Mouse (Mus musculus) cerebellum, adult 2 months (tissue): ENCODE data around the gene Scamp3. TPM values are rescaled to one million over a fixed set of nuclear protein-coding genes. Genes with fewer than 3 reads are reported as not detected.
A peak's percentile ranks its signal among the peaks of the same experiment; 100 is the strongest.

ENCODE experiments used
- DNase-seq, 2 experiments: peaks; one replicate each; pipeline ENCODE4 v3.0.0; 2021
- H3K27ac ChIP-seq: fragments of 200-500 bp; 2 replicates; pipeline ENCODE4 v1.5.1; 2012; ENCODE audit warnings: low read length, control low read depth, inconsistent platforms; ENCODE audit not compliant: insufficient read depth
- H3K27me3 ChIP-seq: fragments of 200-500 bp; 2 replicates; pipeline ENCODE4 v1.6.1; 2012; ENCODE audit warnings: inconsistent platforms, mild to moderate bottlenecking, low read length, moderate library complexity; ENCODE audit not compliant: control insufficient read depth, insufficient read depth
- H3K4me1 ChIP-seq: fragments of 200-500 bp; 2 replicates; pipeline ENCODE4 v1.6.1; 2011; ENCODE audit warnings: low read length; ENCODE audit not compliant: control insufficient read depth, insufficient read depth
- H3K4me3 ChIP-seq: fragments of 200-500 bp; replicated peaks from 2 replicates; pipeline ENCODE3; 2011; ENCODE audit warnings: mild to moderate bottlenecking, low read depth, low read length, control low read depth; ENCODE audit not compliant: insufficient read depth
- CTCF ChIP-seq: fragments of 200-500 bp; IDR thresholded peaks from 2 replicates; pipeline ENCODE4 v1.5.1; 2011; ENCODE audit warnings: low read depth, mild to moderate bottlenecking, control low read depth, low read length, moderate library complexity, borderline replicate concordance; ENCODE audit not compliant: insufficient read depth
- POLR2A ChIP-seq: fragments of 200-500 bp; IDR thresholded peaks from 2 replicates; pipeline ENCODE4 v1.6.1; 2011; ENCODE audit warnings: low read length, control low read depth, borderline replicate concordance; ENCODE audit not compliant: insufficient read depth
- WGBS: fragments of 180-500 bp; shearing (Covaris S2); methylation state at CpG from one replicate; pipeline ENCODE4 v1.1.7; 2018; 5-methylcytosine and 5-hydroxymethylcytosine counted together
- polyA plus RNA-seq: library from polyadenylated mRNA; depleted of rRNA; stranded (reverse); fragments of >200 nt; gene quantifications from 2 replicates; pipeline ENCODE4 v1.2.3, GENCODE M21; 2012

Scamp3 gene
- polyA plus RNA-seq, 1 experiment, result 121 TPM

DNA sequence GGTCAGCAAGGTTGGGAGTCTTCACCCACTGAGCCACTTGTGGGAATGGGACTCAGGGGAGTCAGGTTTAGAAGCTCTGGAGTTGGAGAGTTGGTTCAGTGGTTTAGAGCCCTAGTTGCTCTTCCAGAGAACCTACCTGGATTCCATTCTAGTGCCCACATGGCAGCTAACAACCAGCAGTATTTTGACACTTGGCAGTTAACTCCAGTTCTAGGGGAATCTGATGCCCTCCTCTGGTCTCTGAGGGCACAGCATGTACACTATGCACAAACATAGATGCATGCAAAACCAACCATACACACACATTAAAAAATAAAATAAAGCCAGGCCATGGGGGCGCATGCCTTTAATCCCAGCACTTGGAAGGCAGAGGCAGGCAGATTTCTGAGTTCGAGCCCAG lies 16.6 kb downstream of the Scamp3 start:
- TF ChIP-seq POLR2A (no peak), CTCF (no peak; the same call in 1 of the 2 replicates)
- Histone ChIP-seq H3K4me1 (no peaks in the 10 kb centered on the region), H3K4me3 (no peak overlapping the region), H3K27me3 (no peaks in the 10 kb centered on the region), H3K27ac (no peak overlapping the region)
- WGBS, result 90% methylated on average over 2 of the region's 2 CpGs
- no peak for DNase-seq

DNA sequence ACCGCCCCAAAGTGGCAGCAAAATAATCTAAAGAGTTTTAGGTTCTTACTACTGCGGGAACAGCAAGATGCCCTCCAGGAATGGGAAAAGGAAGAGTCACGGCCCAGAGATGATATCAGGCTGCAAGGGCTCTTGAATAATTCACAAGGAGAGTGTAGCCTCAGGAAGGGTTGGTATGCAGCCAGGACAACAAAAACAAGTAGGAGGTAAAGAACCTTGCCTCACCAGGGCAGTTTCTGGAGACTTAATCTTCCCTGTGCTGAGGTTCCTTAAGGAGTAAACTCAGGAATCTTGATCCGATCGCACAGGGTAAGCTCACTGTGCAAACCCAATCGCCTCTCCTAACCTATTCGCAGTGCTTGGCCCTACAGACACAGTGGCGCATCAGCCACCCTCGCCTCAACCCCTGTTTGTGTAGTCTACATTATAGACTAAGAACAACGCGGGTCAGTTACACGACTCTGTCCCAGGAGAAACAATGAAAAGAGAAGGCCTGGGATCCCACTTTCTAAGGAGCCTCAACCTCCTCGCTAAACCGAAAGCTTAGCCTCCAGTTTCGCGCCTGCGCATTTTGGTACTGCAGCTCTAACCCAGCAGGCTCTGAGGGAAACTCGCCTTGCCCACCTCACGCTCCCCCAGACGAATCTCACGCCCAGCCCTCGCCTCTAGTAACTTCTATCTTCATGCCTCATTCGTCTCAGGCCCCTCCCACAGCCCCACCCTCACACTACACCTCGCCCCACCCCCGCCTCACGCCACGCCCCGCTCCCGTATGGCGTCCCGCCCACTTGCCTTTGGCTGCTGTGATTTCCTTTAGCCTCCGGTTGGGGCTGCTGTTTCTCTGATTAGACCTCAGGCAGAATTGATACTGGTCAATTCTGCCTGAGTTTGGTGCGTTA lies 19.0 kb downstream of the Scamp3 start:
- TF ChIP-seq CTCF (peak; percentile 26; the same call in 1 of the 2 replicates), POLR2A (peak; percentile 41; the same call in 1 of the 2 replicates)
- peak overlapping the region; percentile 92 for H3K4me3 ChIP-seq
- H3K27me3 ChIP-seq, result no peaks in the 10 kb centered on the region
- WGBS, result 5% methylated on average over 33 of the region's 33 CpGs
- no peaks in the 10 kb centered on the region for H3K4me1 ChIP-seq
- DNase-seq, result peak; percentile 80 to 81
- peak overlapping the region; percentile 32 for H3K27ac ChIP-seq

DNA sequence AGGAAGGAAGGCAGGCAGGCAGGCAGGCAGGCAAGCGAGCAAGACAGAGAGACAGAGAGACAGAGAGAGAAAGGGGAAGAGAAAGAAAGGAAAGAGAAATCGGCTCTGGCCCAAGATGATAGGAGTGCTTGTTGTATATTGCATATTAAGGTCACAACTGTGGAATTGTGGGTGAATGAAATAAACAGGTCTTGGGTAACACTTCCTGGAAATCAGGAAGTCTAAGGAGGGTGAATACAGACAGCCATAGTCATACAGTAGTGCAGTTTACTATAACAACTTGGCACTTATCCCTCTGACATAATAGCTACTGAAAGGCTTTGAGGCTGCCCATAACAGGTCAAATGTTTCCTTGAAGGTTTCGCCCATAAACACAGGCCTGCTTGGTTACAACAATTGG lies 22.6 kb downstream of the Scamp3 start:
- TF ChIP-seq POLR2A (no peak), CTCF (no peak)
- 77% methylated on average over 3 of the region's 3 CpGs for WGBS
- H3K4me3 ChIP-seq, result no peak overlapping the region
- no peaks in the 10 kb centered on the region; the same call in 1 of the 2 replicates for H3K4me1 ChIP-seq
- no peak for DNase-seq
- H3K27me3 ChIP-seq, result no peaks in the 10 kb centered on the region
- H3K27ac ChIP-seq, result no peak overlapping the region

DNA sequence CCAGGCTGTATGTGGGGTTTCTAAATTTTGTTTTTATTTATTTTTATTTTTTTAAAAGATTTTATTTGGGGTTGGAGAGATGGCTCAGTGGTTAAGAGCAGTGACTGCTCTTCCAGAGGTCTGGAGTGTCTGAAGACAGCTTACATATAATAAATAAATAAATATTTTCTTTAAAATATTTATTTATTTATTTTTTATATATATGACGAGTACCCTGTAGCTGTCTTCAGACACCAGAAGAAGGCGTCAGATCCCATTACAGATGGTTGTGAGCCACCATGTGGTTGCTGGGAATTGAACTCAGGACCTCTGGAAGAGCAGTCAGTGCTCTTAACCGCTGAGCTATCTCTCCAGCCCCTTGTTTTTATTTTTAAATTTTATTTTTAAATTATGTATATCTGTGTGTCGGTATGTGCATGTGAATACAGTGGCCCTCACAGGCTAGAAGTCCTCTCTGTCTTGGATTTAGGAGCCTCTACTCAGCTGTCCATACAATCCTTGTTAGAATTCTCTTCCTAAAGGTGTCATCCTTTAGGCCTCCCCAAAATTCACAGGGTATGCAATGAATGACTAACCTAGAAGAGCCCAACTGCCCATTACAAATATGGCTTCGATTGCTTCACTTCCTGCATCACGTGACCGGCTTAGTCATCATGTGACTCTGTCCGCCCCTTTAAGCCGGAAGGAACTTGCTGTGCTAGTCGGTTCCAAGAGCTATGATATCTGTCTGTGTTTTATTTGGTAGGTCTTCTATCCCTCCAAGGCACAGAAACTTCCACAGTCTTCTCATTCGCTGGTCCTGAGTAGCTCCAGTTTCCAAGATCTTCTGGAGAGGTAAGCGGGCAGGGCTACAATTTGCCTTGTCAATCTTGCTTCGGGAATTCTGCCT lies 25.2 kb downstream of the Scamp3 start, which contains the start of gene Gba:
Gene Gba (plus strand): TSS at position 676 of the 889 bp plus-strand sequence.
- Histone ChIP-seq H3K27ac (no peak within 1 kb of the TSS), H3K27me3 (no peaks in the 10 kb centered on the region), H3K4me1 (no peaks in the 10 kb centered on the region; the same call in 1 of the 2 replicates), H3K4me3 (peak within 1 kb of the TSS; percentile 72)
- TF ChIP-seq POLR2A (peak; percentile 50; the same call in 1 of the 2 replicates), CTCF (no peak)
- WGBS, result 21% methylated on average over 13 of the region's 13 CpGs
- DNase-seq, result peak; percentile 86 to 89

DNA sequence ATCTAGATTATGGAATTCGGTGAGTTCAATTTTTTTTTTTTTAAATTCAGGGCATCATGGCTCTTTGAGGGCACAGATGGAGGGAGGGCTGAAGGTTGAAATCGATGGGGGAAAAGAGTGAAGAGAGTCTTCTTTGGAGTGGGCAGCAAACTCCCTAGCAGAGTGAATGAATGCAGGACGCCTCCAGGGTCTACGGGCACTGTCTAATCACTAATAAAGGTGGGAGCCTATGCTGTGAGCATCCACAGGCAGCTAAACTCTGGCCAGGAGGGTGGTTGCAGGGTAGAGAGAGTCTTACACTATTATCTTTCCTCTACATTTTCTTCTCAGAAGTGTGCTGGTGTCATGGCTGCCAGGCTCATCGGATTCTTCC lies 25.9 kb downstream of the Scamp3 start:
- Histone ChIP-seq H3K4me1 (no peaks in the 10 kb centered on the region; the same call in 1 of the 2 replicates), H3K27me3 (no peaks in the 10 kb centered on the region), H3K27ac (no peak overlapping the region), H3K4me3 (peak overlapping the region; percentile 72)
- DNase-seq, result no peak
- WGBS, result 20% methylated on average over 5 of the region's 5 CpGs
- no peak for TF ChIP-seq POLR2A
- no peak for TF ChIP-seq CTCF

DNA sequence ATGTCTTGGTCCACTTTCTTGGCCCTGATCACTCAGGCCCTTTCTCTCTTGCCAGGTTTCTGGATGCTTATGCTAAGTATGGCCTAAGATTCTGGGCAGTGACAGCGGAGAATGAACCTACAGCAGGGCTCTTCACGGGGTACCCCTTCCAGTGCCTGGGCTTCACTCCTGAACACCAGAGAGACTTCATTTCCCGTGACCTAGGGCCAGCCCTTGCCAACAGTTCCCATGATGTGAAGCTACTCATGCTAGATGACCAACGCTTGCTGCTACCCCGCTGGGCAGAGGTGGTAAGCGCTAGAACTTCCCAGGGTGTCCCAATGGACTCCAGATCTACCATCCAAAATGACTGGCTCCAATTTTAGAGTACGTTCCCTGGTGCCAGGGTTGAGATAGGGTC lies 28.8 kb downstream of the Scamp3 start:
- Histone ChIP-seq H3K4me3 (no peak overlapping the region), H3K4me1 (no peaks in the 10 kb centered on the region; the same call in 1 of the 2 replicates), H3K27ac (no peak overlapping the region), H3K27me3 (no peaks in the 10 kb centered on the region)
- no peak for DNase-seq
- TF ChIP-seq CTCF (no peak), POLR2A (no peak)
- 78% methylated on average over 7 of the region's 7 CpGs for WGBS

DNA sequence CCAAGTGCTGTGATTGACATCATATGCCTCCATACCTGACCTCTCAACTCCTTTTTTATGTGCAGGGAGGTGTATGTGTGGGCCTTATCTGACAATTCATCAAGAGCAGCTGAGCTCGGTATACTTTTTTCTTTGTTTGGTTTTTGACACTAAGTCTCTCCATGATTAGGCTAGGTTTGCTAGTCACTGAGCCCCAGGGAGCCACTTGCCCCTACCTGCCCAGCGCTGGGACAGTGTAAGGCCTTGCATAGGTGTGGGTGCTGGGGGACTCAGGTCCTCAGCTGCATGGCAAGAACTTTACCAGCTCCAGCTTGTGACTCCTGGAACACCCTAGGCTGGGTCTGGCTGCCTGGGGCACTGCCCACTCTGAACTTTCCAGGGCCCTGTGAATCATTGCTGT lies 29.4 kb downstream of the Scamp3 start:
- no peak for TF ChIP-seq POLR2A
- TF ChIP-seq CTCF, result no peak
- DNase-seq, result no peak
- Histone ChIP-seq H3K4me1 (no peaks in the 10 kb centered on the region; the same call in 1 of the 2 replicates), H3K27me3 (no peaks in the 10 kb centered on the region), H3K27ac (no peak overlapping the region), H3K4me3 (no peak overlapping the region)
- WGBS, result 95% methylated on average over 2 of the region's 2 CpGs

DNA sequence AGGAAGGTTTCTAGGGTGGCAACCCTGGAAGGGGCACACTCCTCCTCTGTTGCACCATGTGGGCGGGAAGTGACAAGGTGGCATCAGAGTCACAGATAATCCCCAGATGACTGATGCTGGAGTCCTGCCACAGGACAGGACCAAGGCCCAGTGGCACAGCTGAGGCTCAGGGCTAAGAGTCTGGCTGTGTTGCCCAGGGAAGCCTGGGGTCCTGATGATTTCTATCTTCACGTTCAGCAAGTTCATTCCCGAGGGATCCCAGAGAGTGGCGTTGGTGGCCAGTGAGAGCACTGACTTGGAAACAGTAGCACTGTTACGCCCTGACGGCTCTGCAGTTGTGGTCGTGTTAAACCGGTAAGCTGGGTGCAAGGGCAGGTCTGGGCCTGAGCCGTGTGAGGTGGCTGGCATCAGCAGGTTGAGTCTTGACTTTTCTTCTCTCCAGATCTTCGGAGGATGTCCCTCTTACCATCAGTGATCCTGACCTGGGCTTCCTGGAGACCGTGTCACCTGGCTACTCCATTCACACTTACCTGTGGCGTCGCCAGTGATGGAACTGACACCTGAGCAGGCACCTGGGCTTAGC lies 30.9 kb downstream of the Scamp3 start:
- no peak overlapping the region for H3K27ac ChIP-seq
- TF ChIP-seq CTCF (no peak), POLR2A (no peak)
- no peak overlapping the region for H3K4me3 ChIP-seq
- WGBS, result 77% methylated on average over 13 of the region's 13 CpGs
- no peak for DNase-seq
- H3K27me3 ChIP-seq, result no peaks in the 10 kb centered on the region
- H3K4me1 ChIP-seq, result no peaks in the 10 kb centered on the region; the same call in 1 of the 2 replicates
